Mouse (Mus musculus) heart, postnatal 0 days (tissue): ENCODE results near the gene Rcn2. TPM values are rescaled to one million over a fixed set of nuclear protein-coding genes. Genes with fewer than 3 reads are reported as not detected.

ENCODE experiments used
- ATAC-seq: fragments of 200-750 bp; cut with Nextera tagmentation; 2 replicates; pipeline ENCODE4 v1.8.0; 2017; ENCODE audit warnings: low read depth, moderate number of reproducible peaks, moderate library complexity; ENCODE audit not compliant: insufficient read depth
- DNase-seq: peaks from one replicate; pipeline ENCODE4 v3.0.0-alpha.2; 2016; ENCODE audit warnings: low spot score
- H3K27ac ChIP-seq: fragments of 300-500 bp; sonication (generic); 2 replicates; pipeline ENCODE4 v1.5.1; 2014; ENCODE audit warnings: low read depth, mild to moderate bottlenecking
- H3K27me3 ChIP-seq: fragments of 300-500 bp; sonication (generic); 2 replicates; pipeline ENCODE4 v1.6.1; 2014; ENCODE audit warnings: low read length, mixed read lengths; ENCODE audit not compliant: control insufficient read depth, insufficient read depth
- H3K36me3 ChIP-seq: fragments of 300-500 bp; sonication (generic); replicated peaks from 2 replicates; pipeline ENCODE4 v1.6.1; 2014; ENCODE audit warnings: low read length, mixed read lengths; ENCODE audit not compliant: control insufficient read depth, insufficient read depth
- H3K4me1 ChIP-seq: fragments of 300-500 bp; sonication (generic); 2 replicates; pipeline ENCODE4 v1.6.1; 2014; ENCODE audit warnings: antibody characterized with exemption; ENCODE audit not compliant: control insufficient read depth, insufficient read depth
- H3K4me2 ChIP-seq: fragments of 300-500 bp; sonication (generic); 2 replicates; pipeline ENCODE4 v1.6.1; 2014; ENCODE audit warnings: low read depth, mild to moderate bottlenecking, low read length, moderate library complexity
- H3K4me3 ChIP-seq: fragments of 300-500 bp; sonication (generic); 2 replicates; pipeline ENCODE4 v1.5.1; 2014; ENCODE audit warnings: low read depth, low read length
- H3K9ac ChIP-seq: fragments of 300-500 bp; sonication (generic); replicated peaks from 2 replicates; pipeline ENCODE4 v1.6.1; 2014; ENCODE audit warnings: low read depth, low read length, mixed read lengths
- H3K9me3 ChIP-seq: fragments of 300-500 bp; sonication (generic); replicated peaks from 2 replicates; pipeline ENCODE4 v1.6.1; 2016; ENCODE audit warnings: low read length; ENCODE audit not compliant: control insufficient read depth
- CTCF ChIP-seq: IDR thresholded peaks from 2 replicates; pipeline ENCODE4 v1.5.1; 2016; ENCODE audit warnings: antibody characterized with exemption, control low read depth, low read depth
- EP300 ChIP-seq: IDR thresholded peaks from 2 replicates; pipeline ENCODE4 v1.6.1; 2016; ENCODE audit warnings: antibody characterized with exemption, low read depth
- WGBS: fragments of 180-500 bp; shearing (Covaris S2); extraction: QIAGEN DNeasy Blood & Tissue Kit; methylation state at CpG from one replicate; pipeline ENCODE4 v1.1.7; 2014; 5-methylcytosine and 5-hydroxymethylcytosine counted together
- polyA plus RNA-seq: library from polyadenylated mRNA; unstranded; fragments of >200 nt; fragmentation: Nextera tagmentation; extraction: Ambion mirVana; gene quantifications from 2 replicates; pipeline ENCODE4 v1.2.1, GENCODE M21; 2015
- total RNA-seq: library from RNA; depleted of rRNA; stranded (reverse); fragments of >200 nt; gene quantifications from 2 replicates; pipeline ENCODE4 v1.2.3, GENCODE M21; 2014; ENCODE audit warnings: low replicate concordance

Rcn2 gene
- total and polyA plus RNA-seq, 2 experiments from 2014 or later: 37.9 to 88.6 TPM

- TF ChIP-seq EP300 (no peak), CTCF (no peak)
- WGBS: 21% methylated on average over 5 of the region's 5 CpGs
- Histone ChIP-seq H3K9ac (no peak overlapping the region), H3K4me1 (peaks cover 5% of the 10 kb centered on the region), H3K4me2 (no peak overlapping the region), H3K4me3 (no peak overlapping the region), H3K9me3 (no peaks in the 10 kb centered on the region), H3K27ac (no peak overlapping the region), H3K27me3 (no peaks in the 10 kb centered on the region), H3K36me3 (no peaks in the 10 kb centered on the region)
- ATAC-seq (no peak), DNase-seq (no peak)
Measured at GRCm38 (mm10) chr9:56079587-56079986, 37.9 kb downstream of the Rcn2 start.

- 85% methylated on average over 5 of the region's 5 CpGs for WGBS
- Histone ChIP-seq H3K27me3 (no peaks in the 10 kb centered on the region), H3K36me3 (no peaks in the 10 kb centered on the region), H3K4me3 (no peak overlapping the region), H3K4me2 (no peak overlapping the region), H3K9ac (no peak overlapping the region), H3K27ac (no peak overlapping the region), H3K4me1 (0 out of 2 replicates have a peak, but pooled peaks cover 15% of the 10 kb centered on the region), H3K9me3 (no peaks in the 10 kb centered on the region)
- ATAC-seq (no peak), DNase-seq (no peak)
- TF ChIP-seq CTCF (no peak), EP300 (no peak)
Measured at GRCm38 (mm10) chr9:56086524-56086923, 44.9 kb downstream of the Rcn2 start.

- H3K4me1 ChIP-seq: 0 out of 2 replicates have a peak, but pooled peaks cover 15% of the 10 kb centered on the region
- WGBS: 18% methylated on average over 22 of the region's 22 CpGs
- no peaks in the 10 kb centered on the region for H3K27me3 ChIP-seq
- ATAC-seq (peak; percentile 92), DNase-seq (peak; percentile 82)
- TF ChIP-seq CTCF (no peak), EP300 (no peak)
- peak within 1 kb of the TSS; percentile 25 for H3K4me3 ChIP-seq
- H3K27ac ChIP-seq: peak within 1 kb of the TSS; percentile 72
- peak within 1 kb of the TSS; percentile 39 for H3K4me2 ChIP-seq
- peak within 1 kb of the TSS; percentile 40 for H3K9ac ChIP-seq
- no peaks in the 10 kb centered on the region for H3K36me3 ChIP-seq
- H3K9me3 ChIP-seq: no peaks in the 10 kb centered on the region
Measured at GRCm38 (mm10) chr9:56089778-56090520, 48.3 kb downstream of the Rcn2 start, which contains the start of gene Pstpip1. Gene Pstpip1, plus strand, starts transcription at chr9:56089962.

- Histone ChIP-seq H3K36me3 (no peaks in the 10 kb centered on the region), H3K27me3 (no peaks in the 10 kb centered on the region), H3K27ac (peak overlapping the region; percentile 72), H3K9me3 (no peaks in the 10 kb centered on the region), H3K4me3 (peak overlapping the region; percentile 25; the same call in 1 of the 2 replicates), H3K4me1 (0 out of 2 replicates have a peak, but pooled peaks cover 15% of the 10 kb centered on the region), H3K4me2 (peak overlapping the region; percentile 39; the same call in 1 of the 2 replicates), H3K9ac (peak overlapping the region; percentile 40)
- WGBS: 70% methylated on average over 5 of the region's 5 CpGs
- TF ChIP-seq EP300 (no peak), CTCF (no peak)
- ATAC-seq: no peak
- DNase-seq: no peak
Measured at GRCm38 (mm10) chr9:56090546-56091225, 49.0 kb downstream of the Rcn2 start.

GRCm38 (mm10) chr9:56092102-56092501 lies 50.5 kb downstream of the Rcn2 start:
- H3K27ac ChIP-seq: no peak overlapping the region
- H3K27me3 ChIP-seq: no peaks in the 10 kb centered on the region
- H3K36me3 ChIP-seq: no peaks in the 10 kb centered on the region
- no peak overlapping the region; the same call in 1 of the 2 replicates for H3K4me2 ChIP-seq
- H3K9ac ChIP-seq: no peak overlapping the region
- H3K4me3 ChIP-seq: no peak overlapping the region
- ATAC-seq: no peak
- H3K9me3 ChIP-seq: no peaks in the 10 kb centered on the region
- 58% methylated on average over 2 of the region's 2 CpGs for WGBS
- no peak for DNase-seq
- 0 out of 2 replicates have a peak, but pooled peaks cover 15% of the 10 kb centered on the region for H3K4me1 ChIP-seq
- TF ChIP-seq CTCF (no peak), EP300 (no peak)
